Mouse (Mus musculus) MEL (cell line): ENCODE results near the gene Src. TPM values are rescaled to one million over a fixed set of nuclear protein-coding genes. Genes with fewer than 3 reads are reported as not detected.

ENCODE experiments used
- DNase-seq: peaks from one replicate; pipeline ENCODE4 v3.0.0; 2011; ENCODE audit warnings: low read depth, low spot score
- H3K27ac ChIP-seq: 2 replicates; pipeline ENCODE4 v1.5.1; 2012; ENCODE audit warnings: low read depth, mild to moderate bottlenecking, control low read depth, low read length, moderate library complexity; ENCODE audit not compliant: control insufficient read depth
- H3K27me3 ChIP-seq, 2 experiments: fragments of 150-350 bp in 1 of 2; sonication (generic) in 1 of 2; 2 replicates each; pipeline ENCODE4 v1.6.1; 2012; ENCODE audit warnings: low read length in 2 of 2, mild to moderate bottlenecking in 2 of 2, improper control_type of control experiment in 1 of 2, moderate library complexity in 1 of 2; ENCODE audit not compliant: insufficient read depth in 2 of 2, control insufficient read depth in 1 of 2
- H3K36me3 ChIP-seq, 2 experiments: 2 replicates each; pipeline ENCODE4 v1.6.1; 2012 to 2014; ENCODE audit warnings: low read length in 2 of 2, improper control_type of control experiment in 1 of 2, inconsistent platforms in 1 of 2, mild to moderate bottlenecking in 1 of 2; ENCODE audit not compliant: insufficient read depth in 2 of 2, control insufficient read depth in 1 of 2
- H3K4me1 ChIP-seq, 2 experiments: fragments of 150-350 bp in 1 of 2; sonication (generic) in 1 of 2; 2 replicates each; pipeline ENCODE4 v1.6.1; 2012; ENCODE audit warnings: low read length in 2 of 2, improper control_type of control experiment in 1 of 2, mild to moderate bottlenecking in 1 of 2; ENCODE audit not compliant: insufficient read depth in 2 of 2, control insufficient read depth in 1 of 2
- H3K4me3 ChIP-seq, 2 experiments: fragments of 150-350 bp in 1 of 2; sonication (generic) in 1 of 2; 2 replicates each; pipeline ENCODE4 v1.5.1; 2012; ENCODE audit warnings: low read depth in 2 of 2, low read length in 2 of 2, mild to moderate bottlenecking in 2 of 2, moderate library complexity in 2 of 2, control low read depth in 1 of 2, improper control_type of control experiment in 1 of 2; ENCODE audit not compliant: control insufficient read depth in 1 of 2, insufficient read depth in 1 of 2
- H3K79me2 ChIP-seq: 2 replicates; pipeline ENCODE4 v1.6.1; 2012; ENCODE audit warnings: mild to moderate bottlenecking, low read length, moderate library complexity; ENCODE audit not compliant: control insufficient read depth, poor library complexity, insufficient read depth
- H3K9ac ChIP-seq: 2 replicates; pipeline ENCODE4 v1.6.1; 2012; ENCODE audit warnings: low read depth, mild to moderate bottlenecking, control low read depth, low read length, moderate library complexity; ENCODE audit not compliant: control insufficient read depth, poor library complexity, severe bottlenecking
- H3K9me3 ChIP-seq: fragments of 150-350 bp; sonication (generic); replicated peaks from 2 replicates; pipeline ENCODE4 v1.6.1; 2012; ENCODE audit warnings: mild to moderate bottlenecking, low read length, improper control_type of control experiment, moderate library complexity; ENCODE audit not compliant: insufficient read depth
- BHLHE40 ChIP-seq: IDR thresholded peaks from 2 replicates; pipeline ENCODE4 v1.6.1; 2012; ENCODE audit warnings: low read depth, mild to moderate bottlenecking, inconsistent platforms, low read length, improper control_type of control experiment, borderline replicate concordance
- CHD2 ChIP-seq: IDR thresholded peaks from 2 replicates; pipeline ENCODE4 v1.6.1; 2011; ENCODE audit warnings: low read length, improper control_type of control experiment
- CTCF ChIP-seq, 3 experiments: IDR thresholded peaks in 2 of 3; conservative IDR thresholded peaks in 1 of 3; 2 replicates each; pipeline ENCODE4 v1.5.1; 2011 to 2012; ENCODE audit warnings: low read length in 3 of 3, low read depth in 2 of 3, mild to moderate bottlenecking in 2 of 3, improper control_type of control experiment in 1 of 3, inconsistent platforms in 1 of 3, mixed read lengths in 1 of 3, moderate library complexity in 1 of 3; ENCODE audit not compliant: control insufficient read depth in 1 of 3, insufficient read depth in 1 of 3, poor library complexity in 1 of 3, severe bottlenecking in 1 of 3
- ELF1 ChIP-seq: IDR thresholded peaks from 2 replicates; pipeline ENCODE4 v1.6.1; 2014; ENCODE audit warnings: low read depth, mild to moderate bottlenecking, inconsistent platforms, low read length, improper control_type of control experiment, moderate library complexity
- EP300 ChIP-seq, 2 experiments: IDR thresholded peaks; 2 replicates each; pipeline ENCODE4 v1.6.1; 2011; ENCODE audit warnings: improper control_type of control experiment in 2 of 2, low read length in 2 of 2, low read depth in 1 of 2, mild to moderate bottlenecking in 1 of 2
- GATA1 ChIP-seq: IDR thresholded peaks from 2 replicates; pipeline ENCODE4 v1.6.1; 2011; ENCODE audit warnings: low read depth, low read length, improper control_type of control experiment
- HCFC1 ChIP-seq: IDR thresholded peaks from 2 replicates; pipeline ENCODE4 v1.6.1; 2012; ENCODE audit warnings: low read depth, mild to moderate bottlenecking, inconsistent platforms, low read length, improper control_type of control experiment, moderate library complexity
- JUND ChIP-seq: IDR thresholded peaks from 2 replicates; pipeline ENCODE4 v1.6.1; 2011; ENCODE audit warnings: low read depth, mild to moderate bottlenecking, improper control_type of control experiment, low read length
- KAT2A ChIP-seq: conservative IDR thresholded peaks from 2 replicates; pipeline ENCODE4 v1.6.1; 2012; ENCODE audit warnings: low read depth, low read length, improper control_type of control experiment, inconsistent platforms
- MAX ChIP-seq: IDR thresholded peaks from 2 replicates; pipeline ENCODE4 v1.6.1; 2011; ENCODE audit warnings: low read length, improper control_type of control experiment
- MAZ ChIP-seq: IDR thresholded peaks from 2 replicates; pipeline ENCODE4 v1.6.1; 2012; ENCODE audit warnings: low read depth, mild to moderate bottlenecking, inconsistent platforms, low read length, improper control_type of control experiment
- MXI1 ChIP-seq: IDR thresholded peaks from 2 replicates; pipeline ENCODE4 v1.6.1; 2011; ENCODE audit warnings: mild to moderate bottlenecking, low read depth, low read length, improper control_type of control experiment
- MYB ChIP-seq: IDR thresholded peaks from 2 replicates; pipeline ENCODE4 v1.6.1; 2011; ENCODE audit warnings: mild to moderate bottlenecking, low read depth, low read length, improper control_type of control experiment
- MYC ChIP-seq: IDR thresholded peaks from 2 replicates; pipeline ENCODE4 v1.6.1; 2011; ENCODE audit warnings: low read depth, mild to moderate bottlenecking, low read length, improper control_type of control experiment, moderate library complexity
- NELFE ChIP-seq: IDR thresholded peaks from 2 replicates; pipeline ENCODE4 v1.6.1; 2011; ENCODE audit warnings: low read depth, low read length, improper control_type of control experiment
- NRF1 ChIP-seq: IDR thresholded peaks from 2 replicates; pipeline ENCODE4 v1.6.1; 2014; ENCODE audit warnings: low read depth, mild to moderate bottlenecking, inconsistent platforms, low read length, improper control_type of control experiment, moderate library complexity; ENCODE audit not compliant: poor library complexity, insufficient read depth, severe bottlenecking
- POLR2A ChIP-seq, 2 experiments: IDR thresholded peaks; 2 replicates each; pipeline ENCODE4 v1.6.1; 2011 to 2012; ENCODE audit warnings: low read length in 2 of 2, mild to moderate bottlenecking in 2 of 2, control low read depth in 1 of 2, improper control_type of control experiment in 1 of 2, low read depth in 1 of 2, moderate library complexity in 1 of 2; ENCODE audit not compliant: control insufficient read depth in 1 of 2, insufficient read depth in 1 of 2, poor library complexity in 1 of 2
- POLR2AphosphoS5 ChIP-seq: IDR thresholded peaks from 2 replicates; pipeline ENCODE4 v1.6.1; 2012; ENCODE audit warnings: low read depth, borderline replicate concordance, mild to moderate bottlenecking, inconsistent platforms, low read length, moderate library complexity, mixed read lengths
- RAD21 ChIP-seq: IDR thresholded peaks from 2 replicates; pipeline ENCODE4 v1.6.1; 2011; ENCODE audit warnings: mild to moderate bottlenecking, low read depth, low read length, improper control_type of control experiment
- SIN3A ChIP-seq: IDR thresholded peaks from 2 replicates; pipeline ENCODE4 v1.6.1; 2012; ENCODE audit warnings: low read length, improper control_type of control experiment, inconsistent platforms
- SMC3 ChIP-seq: IDR thresholded peaks from 2 replicates; pipeline ENCODE4 v1.6.1; 2011; ENCODE audit warnings: low read depth, low read length, improper control_type of control experiment
- TAL1 ChIP-seq: IDR thresholded peaks from 2 replicates; pipeline ENCODE4 v1.6.1; 2012; ENCODE audit warnings: mild to moderate bottlenecking, inconsistent platforms, low read length, moderate library complexity, mixed read lengths
- USF1 ChIP-seq: IDR thresholded peaks from 2 replicates; pipeline ENCODE4 v1.6.1; 2014; ENCODE audit warnings: low read depth, mild to moderate bottlenecking, inconsistent platforms, low read length, improper control_type of control experiment, moderate library complexity
- USF2 ChIP-seq, 2 experiments: IDR thresholded peaks; 2 replicates each; pipeline ENCODE4 v1.6.1; 2011 to 2012; ENCODE audit warnings: improper control_type of control experiment in 2 of 2, low read length in 2 of 2, borderline replicate concordance in 1 of 2, inconsistent platforms in 1 of 2, low read depth in 1 of 2, mild to moderate bottlenecking in 1 of 2; ENCODE audit not compliant: insufficient read depth in 1 of 2
- ZC3H11A ChIP-seq: IDR thresholded peaks from 2 replicates; pipeline ENCODE4 v1.6.1; 2012; ENCODE audit warnings: low read depth, mild to moderate bottlenecking, inconsistent platforms, low read length, improper control_type of control experiment
- ZKSCAN1 ChIP-seq: IDR thresholded peaks from 2 replicates; pipeline ENCODE4 v1.6.1; 2012; ENCODE audit warnings: low read depth, mild to moderate bottlenecking, inconsistent platforms, low read length, improper control_type of control experiment, moderate library complexity
- ZMIZ1 ChIP-seq: IDR thresholded peaks from 2 replicates; pipeline ENCODE4 v1.6.1; 2012; ENCODE audit warnings: low read depth, mild to moderate bottlenecking, inconsistent platforms, low read length, improper control_type of control experiment, moderate library complexity
- ZNF384 ChIP-seq: IDR thresholded peaks from 2 replicates; pipeline ENCODE4 v1.6.1; 2012; ENCODE audit warnings: low read depth, mild to moderate bottlenecking, inconsistent platforms, low read length, improper control_type of control experiment
- polyA plus RNA-seq, 2 experiments: library from polyadenylated mRNA; stranded (reverse) in 1 of 2; unstranded in 1 of 2; fragments of >175 nt in 1 of 2; fragments of >200 nt in 1 of 2; gene quantifications; 2 replicates each; pipeline versions ENCODE4 v1.2.1 to v1.2.4; 2012; ENCODE audit warnings: low replicate concordance in 2 of 2, low read depth in 1 of 2; ENCODE audit not compliant: insufficient read length in 2 of 2, insufficient read depth in 1 of 2, missing spikeins in 1 of 2
- total RNA-seq: library from RNA; depleted of rRNA; stranded (reverse); fragments of 300-350 nt; gene quantifications from 2 replicates; pipeline ENCODE4 v1.2.3, GENCODE M21; 2012

Gene Src
- total and polyA plus RNA-seq, 3 experiments = 0.23 to 4.2 TPM; not detected in 1

DNA sequence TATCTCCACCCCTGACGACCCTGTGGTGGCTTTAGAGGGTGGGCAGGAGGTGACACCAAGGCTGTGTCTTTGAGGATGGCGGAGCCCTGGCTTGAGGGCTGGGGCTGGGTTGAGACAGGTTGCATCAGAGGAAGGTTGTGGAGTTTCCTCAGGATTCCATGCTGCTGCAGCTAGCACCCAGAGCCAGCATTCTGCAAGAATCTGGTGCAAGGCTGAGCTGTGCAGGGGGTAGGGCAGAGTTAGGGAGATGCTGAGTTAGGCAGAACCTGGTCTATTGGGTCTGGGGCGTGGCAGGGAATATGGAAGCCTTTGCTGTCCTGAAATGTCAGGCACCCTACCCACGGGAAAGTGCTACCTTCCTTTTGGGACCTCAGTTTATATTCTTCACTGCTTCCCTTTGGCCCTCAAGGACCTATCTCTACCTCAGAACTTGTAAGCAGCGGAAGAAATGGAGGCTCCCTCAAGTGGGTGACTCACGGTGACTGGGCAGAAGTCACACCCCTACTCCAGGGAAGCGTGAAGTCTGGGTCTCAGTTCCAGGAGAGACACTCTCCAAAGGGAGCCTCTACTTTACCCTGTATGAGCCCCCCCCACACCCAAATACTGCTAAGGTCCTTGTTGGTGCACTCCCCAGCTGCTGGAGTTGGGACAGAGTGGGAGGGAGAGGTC, 33.3 kb downstream of the Src start:
- peaks cover 0 to 14% of the 10 kb centered on the region in 2 experiments; a peak in 2 of 4 replicates for H3K36me3 ChIP-seq
- peak; percentile 43 for DNase-seq
- no peaks in the 10 kb centered on the region for H3K27me3 ChIP-seq
- H3K9ac ChIP-seq = peak overlapping the region; percentile 14; the same call in 1 of the 2 replicates
- no peak overlapping the region for H3K4me3 ChIP-seq
- TF ChIP-seq HCFC1 (no peak), ELF1 (no peak), POLR2AphosphoS5 (no peak), USF2 (IDR thresholded peaks at IDR 0.05; ENCODE audit: borderline replicate concordance in 1 of 2, insufficient read depth in 1 of 2, low read depth in 1 of 2, low read length in 2 of 2) (no peak), MYB (no peak), MXI1 (no peak), KAT2A (no peak), SIN3A (no peak), RAD21 (no peak), ZMIZ1 (no peak), POLR2A (IDR thresholded peaks at IDR 0.05; ENCODE audit: control insufficient read depth in 1 of 2, insufficient read depth in 1 of 2, low read depth in 1 of 2, low read length in 2 of 2, poor library complexity in 1 of 2) (no peak), ZKSCAN1 (no peak), NRF1 (no peak), CHD2 (no peak), TAL1 (no peak), GATA1 (no peak), MYC (no peak), JUND (no peak)
- H3K4me1 ChIP-seq = peaks cover 0 to 28% of the 10 kb centered on the region in 2 experiments; a peak in 2 of 4 replicates
- H3K27ac ChIP-seq = peak overlapping the region; percentile 31; the same call in 1 of the 2 replicates
- H3K79me2 ChIP-seq = no peaks in the 10 kb centered on the region
- H3K9me3 ChIP-seq = no peaks in the 10 kb centered on the region

DNA sequence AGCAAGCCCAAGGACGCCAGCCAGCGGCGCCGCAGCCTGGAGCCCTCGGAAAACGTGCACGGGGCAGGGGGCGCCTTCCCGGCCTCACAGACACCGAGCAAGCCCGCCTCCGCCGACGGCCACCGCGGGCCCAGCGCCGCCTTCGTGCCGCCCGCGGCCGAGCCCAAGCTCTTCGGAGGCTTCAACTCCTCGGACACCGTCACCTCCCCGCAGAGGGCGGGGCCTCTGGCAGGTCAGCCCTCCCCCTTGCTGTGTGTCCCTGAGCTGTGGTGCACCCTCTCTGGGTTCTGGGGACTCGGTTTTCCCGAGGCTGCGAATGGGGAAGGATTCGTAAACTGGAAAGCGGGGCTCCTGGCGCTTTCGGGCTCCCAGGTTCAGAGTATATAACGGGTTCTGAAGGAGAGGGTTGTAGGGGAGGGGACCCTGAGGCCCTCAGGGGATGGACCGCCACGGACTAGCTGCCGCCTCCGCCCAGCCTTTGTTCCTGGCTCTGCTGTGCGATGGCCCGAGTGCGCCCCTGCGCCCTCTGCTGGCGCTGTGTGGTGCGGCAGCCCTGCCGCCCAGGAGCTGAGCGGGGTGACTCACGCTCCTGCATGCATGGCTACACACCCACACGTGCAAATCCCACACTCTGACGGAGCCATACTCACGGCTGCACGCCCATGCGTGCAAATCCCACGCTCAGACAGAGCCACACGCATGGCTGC, 39.0 kb downstream of the Src start:
- peak; percentile 88 for DNase-seq
- TF ChIP-seq MXI1 = peak; percentile 78
- TF ChIP-seq SMC3 = peak; percentile 95
- TF ChIP-seq GATA1 = no peak
- TF ChIP-seq BHLHE40 = peak; percentile 75
- TF ChIP-seq ZC3H11A = peak; percentile 72
- TF ChIP-seq RAD21 = peak; percentile 70
- no peak for TF ChIP-seq KAT2A
- no peak for TF ChIP-seq USF1
- peak; percentile 93 to 96 (median 94) for TF ChIP-seq CTCF (IDR thresholded peaks at IDR 0.05 in 2 of 3, conservative IDR thresholded peaks at IDR 0.05 in 1 of 3; ENCODE audit: control insufficient read depth in 1 of 3, insufficient read depth in 1 of 3, low read depth in 2 of 3, low read length in 3 of 3, poor library complexity in 1 of 3, severe bottlenecking in 1 of 3)
- TF ChIP-seq MAX = peak; percentile 57; the same call in 1 of the 2 replicates
- TF ChIP-seq MYC = 0 out of 2 replicates have a peak, but pooled peaks have one; percentile 34
- TF ChIP-seq POLR2A (IDR thresholded peaks at IDR 0.05; ENCODE audit: control insufficient read depth in 1 of 2, insufficient read depth in 1 of 2, low read depth in 1 of 2, low read length in 2 of 2, poor library complexity in 1 of 2) = 0 out of 4 replicates have a peak, but pooled peaks of 1 of the 2 experiments have one; percentile 39
- 0 out of 2 replicates have a peak, but pooled peaks have one; percentile 28 for TF ChIP-seq MAZ
- peak; percentile 44; the same call in 1 of the 2 replicates for TF ChIP-seq SIN3A
- no peak for TF ChIP-seq EP300 (IDR thresholded peaks at IDR 0.05; ENCODE audit: low read depth in 1 of 2, low read length in 2 of 2)
- 0 out of 2 replicates have a peak, but pooled peaks have one; percentile 23 for TF ChIP-seq HCFC1
- 0 out of 2 replicates have a peak, but pooled peaks have one; percentile 19 for TF ChIP-seq NELFE
- TF ChIP-seq ZMIZ1 = no peak
- TF ChIP-seq ZNF384 = no peak
- no peak for TF ChIP-seq TAL1
- TF ChIP-seq, all 39 proteins: peak for 13
- Histone ChIP-seq H3K36me3 (no peaks in the 10 kb centered on the region), H3K27ac (no peak overlapping the region), H3K4me1 (peaks cover 0 to 5% of the 10 kb centered on the region in 2 experiments; a peak in 2 of 4 replicates), H3K9ac (peak overlapping the region; percentile 36; the same call in 1 of the 2 replicates), H3K9me3 (no peaks in the 10 kb centered on the region), H3K27me3 (no peaks in the 10 kb centered on the region), H3K4me3 (peak overlapping the region; percentile 41 to 42; a peak in 3 of 4 replicates), H3K79me2 (no peaks in the 10 kb centered on the region)
